Mouse (Mus musculus) hindbrain, embryonic 15.5 days (tissue): ENCODE results near the gene Srgap1. TPM values are rescaled to one million over a fixed set of nuclear protein-coding genes. Genes with fewer than 3 reads are reported as not detected.
"Not testable (repeated sequence)": the region's sequence is repeated elsewhere in the genome, so short reads cannot be mapped to it uniquely, and the experiment has no call there.

Source experiments
- ATAC-seq: fragments of 200-750 bp; cut with Nextera tagmentation; 2 replicates; pipeline ENCODE4 v1.8.0; 2017; ENCODE audit warnings: low read depth, moderate number of reproducible peaks, moderate TSS enrichment; ENCODE audit not compliant: low FRiP score
- H3K27ac ChIP-seq: fragments of 300-500 bp; sonication (generic); replicated peaks from 2 replicates; pipeline ENCODE4 v1.5.1; 2015; ENCODE audit warnings: mild to moderate bottlenecking, inconsistent platforms
- H3K27me3 ChIP-seq: fragments of 300-500 bp; sonication (generic); 2 replicates; pipeline ENCODE4 v1.6.1; 2015; ENCODE audit warnings: control low read depth, inconsistent platforms
- H3K36me3 ChIP-seq: fragments of 300-500 bp; sonication (generic); 2 replicates; pipeline ENCODE4 v1.6.1; 2015; ENCODE audit warnings: control low read depth, inconsistent platforms
- H3K4me1 ChIP-seq: fragments of 300-500 bp; sonication (generic); replicated peaks from 2 replicates; pipeline ENCODE4 v1.6.1; 2015; ENCODE audit warnings: control low read depth, inconsistent platforms
- H3K4me2 ChIP-seq: fragments of 300-500 bp; sonication (generic); 2 replicates; pipeline ENCODE4 v1.6.1; 2015; ENCODE audit warnings: moderate library complexity, mild to moderate bottlenecking, inconsistent platforms
- H3K4me3 ChIP-seq: fragments of 300-500 bp; sonication (generic); 2 replicates; pipeline ENCODE4 v1.5.1; 2015; ENCODE audit warnings: mild to moderate bottlenecking, inconsistent platforms
- H3K9ac ChIP-seq: fragments of 300-500 bp; sonication (generic); 2 replicates; pipeline ENCODE4 v1.6.1; 2015; ENCODE audit warnings: inconsistent platforms
- H3K9me3 ChIP-seq: fragments of 300-500 bp; sonication (generic); 2 replicates; pipeline ENCODE4 v1.6.1; 2016; ENCODE audit warnings: control low read depth, inconsistent platforms
- WGBS: fragments of 180-500 bp; shearing (Covaris S2); methylation state at CpG from one replicate; pipeline ENCODE4 v1.1.7; 2015; 5-methylcytosine and 5-hydroxymethylcytosine counted together
- polyA plus RNA-seq: library from polyadenylated mRNA; unstranded; fragments of >200 nt; fragmentation: Nextera tagmentation; extraction: Ambion mirVana; gene quantifications from 2 replicates; pipeline ENCODE4 v1.2.1, GENCODE M21; 2015

The Srgap1 gene
- polyA plus RNA-seq, 1 experiment from 2014 or later: 38.2 TPM

DNA sequence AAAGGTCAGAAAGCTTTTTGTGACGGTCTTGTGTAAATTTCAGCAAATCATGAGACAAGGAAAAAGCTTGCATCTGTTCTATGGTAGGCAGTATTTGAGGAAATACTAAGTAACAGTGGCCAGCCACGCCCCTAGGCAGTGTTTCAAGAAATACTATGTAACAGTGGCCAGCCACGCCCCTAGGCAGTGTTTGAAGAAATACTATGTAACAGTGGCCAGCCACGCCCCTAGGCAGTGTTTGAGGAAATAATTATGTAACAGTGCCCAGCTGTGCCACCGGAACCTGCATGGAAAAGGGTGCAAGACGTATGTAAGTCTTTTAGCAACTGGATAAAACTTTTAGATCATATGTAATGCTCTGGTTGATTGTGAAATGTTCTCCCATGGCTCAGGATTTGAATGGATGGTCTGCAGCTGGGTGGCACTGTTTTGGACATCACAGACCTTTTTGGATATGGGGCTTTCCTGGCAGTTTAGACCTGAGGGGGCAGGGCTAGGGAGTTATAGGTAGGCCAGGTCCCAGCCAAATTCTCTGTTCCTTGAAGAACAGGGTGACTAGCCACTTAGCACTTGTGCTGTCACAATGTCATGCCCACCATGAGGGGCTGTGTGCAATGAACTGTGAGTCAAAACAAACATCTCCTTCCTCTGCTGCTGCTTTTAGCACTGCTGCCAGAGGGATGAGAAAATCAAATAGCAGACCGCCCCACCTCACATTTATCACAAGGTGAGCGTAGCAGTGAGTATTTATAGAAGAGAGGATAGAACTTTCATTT lies 250.9 kb downstream of the Srgap1 start:
- peaks cover 46% of the 10 kb centered on the region for H3K36me3 ChIP-seq
- no peaks in the 10 kb centered on the region for H3K4me1 ChIP-seq

GRCm38 (mm10) chr10:121794486-121794885 lies 252.6 kb downstream of the Srgap1 start:
- Histone ChIP-seq H3K36me3 (peaks cover 32% of the 10 kb centered on the region), H3K27me3 (no peaks in the 10 kb centered on the region), H3K9ac (no peak overlapping the region), H3K4me3 (no peak overlapping the region), H3K27ac (no peak overlapping the region; the same call in 1 of the 2 replicates), H3K4me1 (no peaks in the 10 kb centered on the region), H3K4me2 (no peak overlapping the region), H3K9me3 (no peaks in the 10 kb centered on the region)
- WGBS: 94% methylated on average over 12 of the region's 12 CpGs
- ATAC-seq: no peak

More for the DNA sequence above, 250.9 kb downstream of the Srgap1 start:
- Histone ChIP-seq H3K27ac (no peak overlapping the region), H3K4me3 (no peak overlapping the region), H3K27me3 (no peaks in the 10 kb centered on the region), H3K9me3 (no peaks in the 10 kb centered on the region), H3K4me2 (no peak overlapping the region), H3K9ac (no peak overlapping the region)
- no peak for ATAC-seq
- 83% methylated on average over 8 of the region's 8 CpGs for WGBS

GRCm38 (mm10) chr10:121792661-121793060 lies 254.5 kb downstream of the Srgap1 start:
- H3K9ac ChIP-seq: no peak overlapping the region

GRCm38 (mm10) chr10:121790078-121790477 lies 257.0 kb downstream of the Srgap1 start:
- no peak for ATAC-seq
- H3K4me3 ChIP-seq: no peak overlapping the region
- WGBS: 16% methylated on average over 6 of the region's 6 CpGs
- H3K27me3 ChIP-seq: no peaks in the 10 kb centered on the region
- H3K36me3 ChIP-seq: peaks cover 31% of the 10 kb centered on the region
- H3K27ac ChIP-seq: no peak overlapping the region
- H3K4me2 ChIP-seq: no peak overlapping the region
- no peaks in the 10 kb centered on the region for H3K9me3 ChIP-seq
- H3K4me1 ChIP-seq: no peaks in the 10 kb centered on the region
- no peak overlapping the region for H3K9ac ChIP-seq

More at GRCm38 (mm10) chr10:121792661-121793060, 254.5 kb downstream of the Srgap1 start:
- no peak overlapping the region for H3K27ac ChIP-seq
- no peak overlapping the region for H3K4me2 ChIP-seq
- H3K27me3 ChIP-seq: no peaks in the 10 kb centered on the region
- H3K4me1 ChIP-seq: no peaks in the 10 kb centered on the region
- no peaks in the 10 kb centered on the region for H3K9me3 ChIP-seq
- H3K4me3 ChIP-seq: no peak overlapping the region
- WGBS: 70% methylated on average over 17 of the region's 17 CpGs
- H3K36me3 ChIP-seq: peaks cover 28% of the 10 kb centered on the region
- ATAC-seq: no peak

GRCm38 (mm10) chr10:121788536-121788935 lies 258.6 kb downstream of the Srgap1 start:
- H3K36me3 ChIP-seq: peaks cover 36% of the 10 kb centered on the region
- 81% methylated on average over 3 of the region's 3 CpGs for WGBS
- H3K27ac ChIP-seq: no peak overlapping the region
- no peak overlapping the region for H3K9ac ChIP-seq
- H3K4me2 ChIP-seq: no peak overlapping the region
- H3K4me1 ChIP-seq: no peaks in the 10 kb centered on the region
- ATAC-seq: no peak
- H3K27me3 ChIP-seq: no peaks in the 10 kb centered on the region
- no peak overlapping the region for H3K4me3 ChIP-seq
- 0 out of 2 replicates have a peak, but pooled peaks cover 3% of the 10 kb centered on the region for H3K9me3 ChIP-seq

- H3K4me2 ChIP-seq: no peak overlapping the region
- 0 out of 2 replicates have a peak, but pooled peaks cover 3% of the 10 kb centered on the region for H3K9me3 ChIP-seq
- H3K27me3 ChIP-seq: no peaks in the 10 kb centered on the region
- H3K9ac ChIP-seq: no peak overlapping the region
- 45% methylated on average over 14 of the region's 14 CpGs for WGBS
- H3K4me1 ChIP-seq: no peaks in the 10 kb centered on the region
- H3K4me3 ChIP-seq: no peak overlapping the region
- peaks cover 33% of the 10 kb centered on the region for H3K36me3 ChIP-seq
- no peak overlapping the region for H3K27ac ChIP-seq
- ATAC-seq: no peak
Measured at GRCm38 (mm10) chr10:121781159-121781558, 266.0 kb downstream of the Srgap1 start.

DNA sequence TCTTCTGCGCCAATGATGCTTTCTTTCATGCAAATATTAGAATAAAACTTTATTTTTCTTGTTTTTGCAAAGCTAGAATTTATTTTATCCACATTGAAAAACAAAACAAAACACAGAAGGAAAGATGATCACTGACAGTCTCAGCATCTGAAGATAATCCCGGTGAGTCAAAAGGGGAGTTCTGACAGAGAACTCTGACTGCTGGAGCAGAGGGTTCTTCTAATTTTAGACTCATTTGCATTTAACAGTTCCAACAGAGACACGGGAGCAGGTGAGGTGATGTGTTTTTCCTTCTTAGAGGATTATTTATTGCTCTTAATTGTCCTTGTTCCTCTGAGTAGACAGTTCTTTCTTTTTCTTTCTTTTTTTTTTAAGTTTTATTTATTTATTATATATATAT lies 271.1 kb downstream of the Srgap1 start:
- Histone ChIP-seq H3K4me1 (no peaks in the 10 kb centered on the region), H3K9me3 (no peaks in the 10 kb centered on the region), H3K36me3 (no peaks in the 10 kb centered on the region), H3K27me3 (no peaks in the 10 kb centered on the region), H3K4me2 (no peak overlapping the region), H3K9ac (no peak overlapping the region), H3K4me3 (no peak overlapping the region), H3K27ac (no peak overlapping the region)
- WGBS: 64% methylated on average over 3 of the region's 3 CpGs
- no peak for ATAC-seq

DNA sequence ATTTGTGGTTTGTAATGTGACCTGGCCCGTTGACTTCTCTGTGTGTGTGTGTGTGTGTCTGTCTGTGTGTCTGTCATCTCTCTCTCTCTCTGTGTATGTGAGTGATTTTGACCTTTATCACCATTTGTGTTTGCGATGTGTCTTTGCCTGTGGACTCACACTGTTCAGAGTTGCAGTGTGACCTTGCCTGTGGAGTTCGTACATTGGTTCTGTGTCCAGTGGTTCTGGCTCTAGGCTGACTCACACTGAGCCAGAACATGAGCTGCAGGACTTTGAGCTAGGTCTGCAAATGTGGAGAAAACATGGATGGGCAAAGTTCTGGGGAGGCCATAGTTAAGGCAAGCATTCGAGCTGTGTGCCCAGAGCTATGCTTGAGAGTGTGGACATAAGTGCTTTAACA lies 273.3 kb downstream of the Srgap1 start:
- no peak for ATAC-seq
- Histone ChIP-seq H3K36me3 (no peaks in the 10 kb centered on the region), H3K9me3 (no peaks in the 10 kb centered on the region), H3K27ac (no peak overlapping the region), H3K9ac (no peak overlapping the region), H3K4me1 (no peaks in the 10 kb centered on the region), H3K4me2 (no peak overlapping the region), H3K4me3 (no peak overlapping the region), H3K27me3 (no peaks in the 10 kb centered on the region)
- 83% methylated on average over 4 of the region's 4 CpGs for WGBS

- H3K9ac ChIP-seq: no peak overlapping the region
- no peak overlapping the region for H3K27ac ChIP-seq
- peak; percentile 19; the same call in 1 of the 2 replicates for ATAC-seq
- H3K4me2 ChIP-seq: no peak overlapping the region; the same call in 1 of the 2 replicates
- H3K27me3 ChIP-seq: no peaks in the 10 kb centered on the region
- no peaks in the 10 kb centered on the region for H3K9me3 ChIP-seq
- WGBS: 56% methylated on average over 20 of the region's 20 CpGs
- no peak overlapping the region for H3K4me3 ChIP-seq
- no peaks in the 10 kb centered on the region for H3K36me3 ChIP-seq
- H3K4me1 ChIP-seq: peaks cover under 1% of the 10 kb centered on the region; the same call in 1 of the 2 replicates
Measured at GRCm38 (mm10) chr10:121770624-121771577, 276.2 kb downstream of the Srgap1 start.

DNA sequence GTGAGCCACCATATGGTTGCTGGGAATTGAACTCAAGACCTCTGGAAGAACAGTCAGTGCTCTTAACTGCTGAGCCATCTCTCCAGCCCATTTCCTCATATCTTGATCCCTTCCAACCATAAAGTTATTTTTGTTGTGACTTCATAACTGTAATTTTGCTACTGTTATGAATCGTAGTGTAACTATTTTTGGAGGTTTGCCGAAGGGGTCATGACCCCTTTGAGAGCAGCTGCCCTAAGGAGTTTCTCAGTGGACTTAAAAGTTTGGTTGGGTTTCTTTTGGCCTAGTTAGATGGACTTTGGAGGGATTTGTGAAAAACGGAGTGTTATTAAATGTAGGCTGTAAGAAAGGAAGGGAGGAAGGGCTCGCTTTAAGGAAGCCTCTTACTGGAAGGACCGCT lies 277.4 kb downstream of the Srgap1 start:
- Histone ChIP-seq H3K4me1 (peaks cover 10% of the 10 kb centered on the region; the same call in 1 of the 2 replicates), H3K27me3 (no peaks in the 10 kb centered on the region), H3K4me3 (no peak overlapping the region), H3K27ac (no peak overlapping the region), H3K9me3 (no peaks in the 10 kb centered on the region), H3K36me3 (no peaks in the 10 kb centered on the region), H3K9ac (no peak overlapping the region), H3K4me2 (no peak overlapping the region)
- ATAC-seq: no peak
- 94% methylated on average over 5 of the region's 5 CpGs for WGBS

- not testable (repeated sequence) for H3K27ac ChIP-seq, H3K27me3 ChIP-seq, H3K4me3 ChIP-seq, H3K4me2 ChIP-seq, ATAC-seq, H3K9me3 ChIP-seq, H3K36me3 ChIP-seq, H3K9ac ChIP-seq
- 80% methylated on average over 3 of the region's 3 CpGs for WGBS
- H3K4me1 ChIP-seq: peaks cover 11% of the 10 kb centered on the region; the same call in 1 of the 2 replicates
Measured at GRCm38 (mm10) chr10:121767295-121767694, 279.8 kb downstream of the Srgap1 start.
